Mouse (Mus musculus) T-cell, adult 2 months (primary cell): ENCODE measurements at regions not wholly inside any gene's neighbourhood (a gene's known extent, or its start where the extent isn't known, plus 50 kb on each side); places are given as distances from the start of the nearest gene placed in this dataset.

Experiments used
- DNase-seq: peaks from one replicate; pipeline ENCODE4 v3.0.0; 2022; ENCODE audit warnings: low spot score

DNA sequence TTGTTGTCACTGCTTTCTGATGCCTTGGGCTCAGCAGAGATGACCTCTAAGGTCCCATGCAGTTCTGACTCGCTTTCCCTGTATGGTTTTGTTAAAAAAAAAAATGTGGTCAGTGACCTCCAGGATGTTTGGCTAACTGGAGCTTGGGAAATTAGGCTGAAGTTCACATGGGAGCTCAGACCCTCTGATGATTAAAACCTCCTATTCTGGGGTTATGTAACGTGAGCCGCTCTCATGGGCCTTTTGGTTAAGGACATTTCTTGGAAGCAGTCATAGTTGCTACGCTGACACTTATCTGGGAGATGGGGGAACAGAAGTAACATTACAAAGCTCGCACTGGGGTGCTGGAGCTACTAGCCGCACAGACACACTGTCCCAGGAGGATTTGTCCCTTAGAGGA lies 274.9 kb downstream of the Foxo1 start:
- DNase-seq, result no peak

DNA sequence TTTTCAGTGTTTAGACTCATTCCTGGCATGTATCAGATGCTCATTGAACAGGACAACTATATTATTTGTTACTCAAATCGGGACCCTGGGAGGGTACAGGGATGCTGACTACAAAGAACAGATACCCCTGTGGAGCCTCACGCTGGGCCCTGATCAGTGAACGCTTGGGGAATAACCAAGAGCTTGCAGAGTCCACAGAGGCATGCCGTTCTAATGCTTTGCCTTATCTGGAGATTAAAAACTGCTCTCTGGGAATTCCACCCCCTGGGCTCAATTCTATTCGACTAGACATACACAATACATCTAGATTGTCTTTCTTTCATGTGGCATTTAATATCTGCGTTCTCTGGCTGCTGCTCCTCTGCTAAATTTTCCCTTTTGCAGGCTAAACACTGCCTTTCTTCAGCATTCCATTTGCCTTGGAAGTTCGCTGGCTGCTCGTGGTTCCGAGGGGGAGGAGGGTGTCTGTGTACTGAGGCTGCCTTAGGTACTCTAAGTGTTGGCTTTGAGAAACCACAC lies 272.8 kb downstream of the Foxo1 start:
- no peak for DNase-seq

DNA sequence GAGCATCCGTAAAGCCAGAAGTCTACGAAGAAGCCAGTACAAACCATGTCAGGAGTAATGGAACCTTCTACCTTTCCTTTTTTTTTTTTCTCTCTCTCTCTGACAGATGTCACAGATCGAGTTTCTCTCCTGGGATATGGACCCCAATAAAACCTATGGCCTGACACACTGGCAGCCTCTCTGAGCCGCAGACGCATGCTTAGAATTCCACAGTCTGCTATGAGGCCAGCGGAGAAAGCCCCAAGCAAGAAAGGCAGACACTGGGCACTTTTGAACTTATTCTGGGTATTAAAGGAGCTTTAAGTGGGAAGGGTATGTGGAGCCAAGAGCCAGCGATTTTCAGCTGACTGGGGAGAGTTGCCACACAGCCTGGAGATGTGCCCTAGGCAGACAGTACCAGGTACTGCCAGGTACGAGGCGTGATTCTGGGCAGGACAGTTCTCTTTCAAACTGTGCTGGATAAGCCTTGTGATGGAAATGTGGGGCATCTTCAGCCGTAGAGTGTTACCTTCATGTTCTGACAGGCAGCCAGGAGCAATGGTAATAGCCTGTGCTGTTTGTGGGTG lies 271.8 kb downstream of the Foxo1 start:
- no peak for DNase-seq

DNA sequence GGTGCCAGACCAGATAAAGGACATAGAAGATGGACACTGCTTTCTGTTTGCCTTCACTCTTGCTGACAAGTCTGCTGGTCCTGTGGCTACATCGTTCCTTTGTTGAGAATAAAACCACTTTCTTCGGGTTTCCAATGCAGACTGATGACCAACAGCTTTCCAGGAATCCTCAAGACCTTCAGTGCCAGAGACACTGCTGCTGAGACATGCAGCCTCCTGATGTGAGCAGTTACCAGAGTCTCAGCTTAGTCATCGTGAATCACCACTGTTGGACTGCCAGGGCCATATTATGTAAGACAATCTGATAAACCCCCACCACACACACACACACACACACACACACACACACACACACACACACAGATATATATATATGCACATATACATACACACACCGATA lies 270.2 kb downstream of the Foxo1 start:
- DNase-seq, result no peak

DNA sequence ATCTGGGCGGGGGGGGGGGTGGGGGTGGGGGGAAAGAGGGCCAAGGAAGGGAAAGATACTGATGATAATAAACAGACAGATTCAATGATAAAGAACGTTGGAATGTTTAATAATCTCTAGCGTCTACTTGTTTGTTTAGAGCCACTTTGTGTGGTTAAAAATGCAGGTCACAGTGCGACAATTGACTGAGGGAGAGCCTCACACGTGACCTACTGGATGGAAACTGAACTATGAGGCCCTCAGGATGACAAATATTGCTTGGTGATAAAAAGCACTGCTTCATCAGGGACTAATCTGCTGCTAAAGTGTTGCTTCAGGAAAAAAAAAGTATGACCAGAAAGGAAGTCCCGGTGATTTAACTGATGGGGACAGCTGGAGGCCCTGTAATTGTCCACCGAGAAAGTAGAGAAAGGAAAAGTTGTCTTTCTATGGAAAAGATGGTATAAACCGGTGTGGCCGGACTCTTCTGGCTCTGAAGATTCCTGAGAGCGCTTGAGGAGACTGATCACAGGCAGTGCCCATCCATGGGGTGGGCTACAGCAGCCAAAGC lies 269.3 kb downstream of the Foxo1 start:
- no peak for DNase-seq

DNA sequence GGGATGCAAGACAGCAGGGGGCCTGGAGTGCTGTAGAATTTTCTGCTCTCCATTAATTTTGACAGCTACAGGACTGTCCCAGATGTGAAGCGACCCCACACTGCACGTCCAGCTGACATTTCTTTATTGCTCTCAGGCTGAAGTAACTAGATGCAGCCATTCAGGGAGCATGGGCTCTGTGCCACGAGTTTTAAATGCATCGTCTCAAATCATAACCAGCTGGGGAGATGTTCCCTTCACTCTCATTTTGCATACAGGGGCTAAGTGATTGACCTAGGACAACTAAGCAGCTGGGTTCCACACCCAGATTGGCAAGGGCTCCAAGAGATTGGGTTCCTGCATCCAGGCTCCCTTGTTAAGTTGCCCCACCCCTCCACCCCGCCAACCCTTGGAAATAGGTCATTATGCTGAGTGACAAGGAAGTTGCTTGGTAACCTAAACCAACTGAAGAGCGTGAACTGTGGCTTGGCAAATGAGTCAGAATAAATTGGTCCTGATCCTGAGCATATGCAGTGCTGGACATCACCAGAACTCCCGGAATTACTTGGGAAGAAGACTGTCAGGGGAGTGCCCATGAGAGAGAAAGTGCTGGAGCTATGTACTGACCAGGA lies 267.4 kb downstream of the Foxo1 start:
- DNase-seq, result no peak

DNA sequence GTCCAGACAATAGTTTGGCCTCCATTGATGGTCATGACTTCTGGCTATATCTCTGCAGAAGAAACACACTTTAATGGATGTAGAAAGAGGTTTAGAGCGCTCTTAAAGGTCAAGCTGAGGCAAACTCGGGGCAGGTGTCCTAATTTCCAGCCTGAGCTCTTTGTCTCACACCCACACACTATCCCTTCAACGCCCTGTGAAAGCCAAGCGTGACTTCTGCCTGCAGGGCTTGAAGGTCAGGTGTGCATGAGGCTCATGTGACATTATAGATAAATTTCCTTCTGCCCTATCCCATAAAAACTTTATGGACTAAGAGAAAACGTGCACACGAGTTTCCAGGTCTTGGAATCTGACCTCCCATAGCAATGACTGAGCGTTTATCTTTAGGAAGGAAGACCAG lies 266.0 kb downstream of the Foxo1 start:
- no peak for DNase-seq

DNA sequence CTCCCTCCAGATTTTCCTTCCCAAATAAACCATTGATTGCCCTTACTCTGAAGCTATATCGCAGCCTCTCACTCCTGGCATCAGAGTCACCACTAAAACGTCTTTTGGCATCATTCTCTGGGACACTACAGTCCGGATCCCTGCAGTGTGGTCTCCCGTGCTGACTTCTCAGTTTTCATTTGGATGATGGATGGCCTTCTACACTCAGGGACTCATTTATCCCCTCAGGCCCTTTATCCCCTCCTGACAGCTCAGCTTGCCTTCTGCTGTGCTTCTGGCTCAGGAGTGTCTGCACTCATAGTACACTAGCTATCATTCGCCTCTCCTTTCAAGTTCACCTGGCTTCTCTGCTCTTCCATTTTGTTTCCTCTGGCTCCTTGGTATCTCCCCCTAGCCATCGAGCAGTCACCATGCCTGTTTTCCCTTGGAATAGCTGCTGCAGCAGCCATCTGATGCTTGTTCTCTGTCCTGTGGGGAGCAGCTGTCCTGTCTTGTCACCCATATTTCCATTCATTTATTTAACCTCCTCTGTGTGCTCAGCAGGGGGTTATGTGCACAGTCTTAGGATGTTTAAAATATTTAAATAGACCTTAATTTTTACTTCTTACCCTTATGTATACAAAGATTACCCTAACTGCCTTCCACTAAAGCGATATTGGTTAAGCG lies 263.7 kb downstream of the Foxo1 start:
- DNase-seq, result no peak

DNA sequence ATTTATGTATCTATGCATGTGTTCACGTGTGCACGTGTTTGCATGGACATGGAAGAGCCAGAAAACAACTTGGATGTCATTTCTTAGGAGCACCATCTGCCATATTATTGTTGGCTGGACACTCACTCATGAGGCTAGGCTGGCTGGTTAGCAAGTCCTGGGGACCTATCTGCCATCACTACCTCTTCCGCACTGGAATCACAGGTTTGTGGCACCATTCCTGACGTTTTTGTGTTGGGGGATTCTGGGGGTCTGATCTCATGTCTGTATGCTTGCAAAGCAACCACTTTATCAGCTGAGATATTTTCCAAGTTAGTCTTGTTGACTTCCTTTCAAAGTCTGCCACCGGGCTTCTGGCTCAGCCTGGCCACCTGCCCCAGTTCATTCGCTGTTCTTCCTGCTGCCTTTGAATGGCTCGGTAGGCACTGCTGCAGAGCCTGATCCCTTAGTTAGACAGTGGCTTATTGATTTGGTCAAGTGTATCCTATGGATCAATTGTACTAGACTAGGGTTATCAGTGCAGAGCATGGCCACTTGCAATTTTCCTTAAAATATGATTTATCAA lies 262.4 kb downstream of the Foxo1 start:
- no peak for DNase-seq

DNA sequence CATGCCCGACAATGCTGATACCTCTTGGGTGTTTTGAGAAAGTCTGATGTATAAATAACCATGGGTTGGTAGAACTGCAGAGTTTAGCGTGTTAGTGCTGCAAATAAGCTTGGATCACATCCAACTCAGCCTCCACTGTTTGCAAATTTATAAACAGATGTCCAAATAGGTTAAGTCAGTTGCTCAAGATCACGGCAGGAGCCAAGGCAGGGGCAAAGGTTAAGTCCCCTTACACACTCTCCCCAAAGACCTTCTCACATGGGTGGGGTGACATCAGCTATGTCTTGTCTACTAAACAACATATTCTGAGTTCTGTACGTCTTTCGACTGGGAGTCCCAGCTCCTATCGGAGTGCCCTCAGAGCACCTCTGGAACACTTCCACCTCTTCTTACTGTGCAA lies 261.0 kb downstream of the Foxo1 start:
- DNase-seq, result no peak

DNA sequence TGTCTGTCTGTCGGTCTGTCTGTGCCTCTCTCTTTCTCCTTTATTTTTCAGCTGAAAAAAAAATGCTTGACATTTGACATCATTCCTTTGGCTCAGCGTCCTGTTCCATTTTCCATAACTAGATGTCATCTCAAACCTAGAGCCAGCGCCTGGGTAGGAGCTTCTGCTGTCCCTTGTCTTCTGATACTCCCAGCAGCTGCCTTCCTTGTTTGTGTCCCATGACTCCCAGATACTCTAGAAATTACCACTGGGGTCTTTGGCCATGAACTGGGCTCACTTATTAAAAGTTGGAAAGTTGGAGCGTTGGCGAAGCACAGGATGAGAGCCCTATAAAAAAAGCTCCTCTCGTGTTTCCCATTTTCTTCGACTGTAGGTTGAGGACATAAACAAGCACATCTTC lies 260.4 kb downstream of the Foxo1 start:
- no peak for DNase-seq

DNA sequence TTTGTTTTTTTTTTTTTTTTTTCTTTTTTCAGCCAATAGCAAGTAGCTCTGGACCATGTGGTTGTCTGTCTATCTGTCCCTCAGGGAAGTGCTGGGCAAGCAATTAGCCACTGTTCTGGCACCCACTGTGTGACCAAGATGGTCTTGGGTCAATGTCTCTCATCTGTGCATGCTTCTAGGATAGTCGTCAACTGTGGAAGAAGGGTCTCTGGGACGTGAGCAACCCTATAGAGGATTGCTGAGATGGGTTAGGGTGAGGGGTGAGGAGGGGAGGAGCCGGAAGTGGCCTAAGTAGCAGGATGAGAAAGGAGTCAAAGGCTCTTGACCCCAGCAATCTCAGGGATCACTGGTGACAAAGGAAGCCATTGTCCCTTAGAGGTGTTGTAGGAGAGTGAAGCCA lies 259.6 kb downstream of the Foxo1 start:
- no peak for DNase-seq

DNA sequence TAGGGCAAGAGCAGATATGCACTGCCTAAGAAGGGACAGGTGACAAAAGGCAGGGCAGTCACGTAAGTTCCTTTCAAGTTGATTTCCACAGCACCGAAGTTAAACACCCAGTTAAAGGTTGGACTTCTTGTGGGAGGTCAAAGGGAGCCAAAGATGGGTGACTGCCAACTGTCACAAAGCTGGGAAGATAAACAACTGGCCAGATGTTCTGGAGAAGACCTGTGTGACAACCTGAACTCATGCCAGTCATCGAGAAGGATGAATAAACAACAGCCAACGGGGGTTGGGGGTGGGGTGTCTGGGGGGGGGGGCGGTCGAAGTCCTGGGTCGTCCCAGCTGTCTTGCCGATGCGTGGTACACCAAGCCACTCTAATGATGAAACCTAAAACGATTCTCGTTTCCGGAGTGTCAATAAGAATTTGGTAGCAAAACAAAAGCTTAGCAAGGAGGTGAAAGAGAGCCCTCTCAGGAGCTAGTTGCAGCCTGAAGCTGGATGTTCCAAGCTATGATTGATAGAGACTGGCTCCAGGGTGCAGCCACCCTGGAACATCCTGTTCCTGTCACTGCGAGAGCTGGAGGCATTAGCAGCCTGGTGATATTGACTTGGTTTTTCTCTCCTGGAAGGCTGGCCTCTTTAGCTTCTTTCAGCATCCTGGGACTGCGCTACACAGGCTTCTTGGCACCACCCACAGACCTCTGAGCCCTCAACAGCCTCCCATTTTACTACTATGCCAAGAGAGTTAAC lies 259.0 kb downstream of the Foxo1 start:
- DNase-seq, result no peak

DNA sequence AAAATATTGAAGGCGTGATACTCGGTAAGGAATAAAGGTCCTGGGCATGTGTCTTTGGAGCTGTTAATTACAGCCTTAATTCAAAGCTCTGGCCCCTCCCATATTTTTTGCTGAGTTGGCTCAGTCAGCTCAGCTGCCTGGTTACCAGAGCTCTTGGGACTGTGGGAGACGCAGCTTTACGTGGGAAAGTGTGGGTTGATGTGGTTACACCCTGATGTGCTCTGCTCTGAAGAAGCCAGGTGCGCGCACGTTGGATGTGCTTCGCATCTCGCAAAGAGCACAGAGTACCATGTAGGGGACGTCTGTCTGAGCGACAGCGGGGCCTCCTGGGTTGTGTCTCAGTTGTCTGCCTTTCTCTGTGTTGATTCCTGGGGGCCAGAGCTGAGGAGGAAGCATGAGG lies 254.8 kb downstream of the Foxo1 start:
- DNase-seq, result peak; percentile 40

DNA sequence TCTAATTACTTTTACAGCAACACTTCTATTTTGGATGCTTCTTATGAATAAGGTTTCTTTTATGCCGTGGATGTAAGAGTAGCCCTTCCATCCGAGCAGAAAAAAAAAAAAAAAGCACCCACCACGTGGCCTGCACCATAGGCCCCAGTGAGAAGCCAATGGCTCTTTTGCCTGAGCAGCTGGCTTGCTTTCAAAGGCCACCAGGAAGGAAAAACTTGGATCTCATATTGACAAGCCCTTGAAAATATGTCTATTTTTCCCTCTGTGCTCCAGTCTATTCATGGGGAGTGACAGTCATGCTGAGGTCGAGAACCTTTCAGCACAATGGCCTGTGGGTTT lies 252.4 kb downstream of the Foxo1 start:
- DNase-seq, result no peak

DNA sequence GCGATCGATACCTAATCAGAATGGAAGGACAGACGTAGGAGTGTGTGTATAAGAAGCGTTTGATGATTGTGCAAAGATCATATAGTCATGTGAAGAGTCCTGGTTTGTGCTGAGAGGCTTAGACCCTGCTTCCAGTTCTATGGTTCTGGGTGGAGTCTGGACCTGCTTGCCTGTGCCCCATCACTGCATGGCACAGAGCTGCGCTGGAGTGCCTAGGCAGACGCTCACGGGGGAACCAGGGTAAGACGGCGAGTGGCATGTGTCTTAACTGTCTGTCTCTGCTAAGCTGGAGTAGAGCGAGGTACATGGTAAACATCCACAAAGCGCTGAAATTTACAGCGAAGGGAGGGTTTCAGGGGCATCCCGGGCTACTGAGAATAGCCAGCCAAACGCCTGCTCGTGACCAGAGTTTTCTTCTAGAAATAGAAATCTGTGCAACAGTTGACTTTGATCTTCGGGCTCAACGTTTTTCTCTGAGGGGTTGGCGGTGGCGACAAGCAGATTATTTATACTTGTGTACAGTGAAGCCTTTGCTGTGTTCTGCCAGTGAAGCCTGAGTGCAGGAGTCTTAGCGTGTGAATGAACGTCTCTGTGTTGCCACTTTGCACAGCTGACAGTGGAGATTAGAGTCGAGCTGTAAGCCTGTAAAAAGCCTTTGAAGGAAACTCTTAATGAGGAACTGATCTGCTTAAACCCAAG lies 251.9 kb downstream of the Foxo1 start:
- DNase-seq, result no peak

DNA sequence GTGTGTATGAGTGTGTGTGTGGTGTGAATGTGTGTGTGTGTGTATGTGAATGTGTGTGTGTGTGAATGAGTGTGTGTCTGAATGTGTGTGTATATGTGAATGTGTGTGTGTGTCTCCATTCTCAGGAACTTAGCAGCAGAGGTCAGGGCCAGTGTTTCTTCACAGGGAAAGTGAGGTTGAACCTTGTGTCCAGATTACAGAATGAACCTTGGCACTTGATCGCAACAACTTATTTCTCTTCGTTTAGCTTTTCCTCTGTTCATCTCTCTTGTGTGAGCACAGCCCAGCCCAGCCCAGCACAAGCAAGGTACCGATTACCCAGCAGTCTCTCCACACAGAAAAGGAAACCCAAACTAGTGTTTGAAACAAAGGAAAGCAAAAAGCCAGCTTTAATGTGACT lies 249.7 kb downstream of the Foxo1 start:
- no peak for DNase-seq

DNA sequence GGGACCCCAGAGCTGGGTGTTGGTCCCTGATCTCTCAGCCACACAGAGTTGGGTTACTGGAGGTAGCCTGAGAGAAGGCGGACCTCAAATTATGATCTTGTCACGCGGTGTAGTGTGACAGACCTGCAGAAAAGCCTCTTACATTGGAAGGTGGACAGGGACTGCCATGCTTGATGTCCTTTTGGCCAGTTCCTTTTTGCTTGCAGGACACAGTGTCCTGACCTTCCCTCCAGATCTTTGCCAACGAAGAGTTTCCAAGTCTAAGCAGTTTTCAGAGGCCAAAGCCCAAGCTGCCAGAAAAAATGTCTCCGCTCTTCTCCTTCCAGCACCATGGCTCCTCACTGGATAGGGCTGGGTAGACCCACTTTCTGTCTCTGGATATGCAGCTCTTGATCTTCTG lies 248.6 kb downstream of the Foxo1 start:
- DNase-seq, result no peak

DNA sequence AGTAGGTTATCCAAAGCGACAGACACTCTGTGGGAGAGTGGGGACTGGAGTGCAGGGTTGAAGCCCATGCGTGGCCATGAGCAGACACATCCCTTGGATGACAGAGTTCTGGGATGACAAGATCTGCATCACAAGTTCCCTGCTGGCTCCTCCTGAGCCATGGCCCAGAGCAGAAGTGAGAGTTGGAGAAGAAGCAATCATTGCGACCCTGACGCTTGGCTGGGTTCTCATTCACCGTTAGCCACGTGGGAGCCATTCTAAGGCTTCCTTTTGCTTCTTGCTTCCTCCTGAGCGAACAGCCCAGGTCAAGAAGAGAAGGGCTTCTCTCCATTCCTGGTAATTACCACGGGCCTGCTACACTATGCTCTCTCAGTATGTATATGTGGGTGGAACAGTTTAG lies 244.6 kb downstream of the Foxo1 start:
- DNase-seq, result no peak

DNA sequence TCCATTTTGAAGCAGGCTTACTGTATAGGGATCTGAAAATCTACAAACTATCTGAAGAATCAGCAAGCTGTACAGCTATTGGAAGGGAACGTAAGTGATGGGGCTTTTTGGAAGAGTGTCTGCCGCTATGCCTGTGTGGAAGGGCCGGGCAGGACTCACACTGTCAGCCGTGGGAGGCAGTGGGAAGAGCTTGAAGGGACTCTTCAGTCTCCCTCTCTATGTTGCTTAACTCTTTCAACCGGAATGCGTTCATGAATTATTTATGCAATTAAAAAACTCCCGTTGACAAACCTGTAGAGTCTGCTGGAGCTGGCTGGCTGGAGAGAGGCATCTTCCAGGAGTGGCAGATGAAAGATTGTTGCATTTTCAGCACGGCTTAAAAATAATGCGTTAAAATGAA lies 243.4 kb downstream of the Foxo1 start:
- DNase-seq, result no peak

DNA sequence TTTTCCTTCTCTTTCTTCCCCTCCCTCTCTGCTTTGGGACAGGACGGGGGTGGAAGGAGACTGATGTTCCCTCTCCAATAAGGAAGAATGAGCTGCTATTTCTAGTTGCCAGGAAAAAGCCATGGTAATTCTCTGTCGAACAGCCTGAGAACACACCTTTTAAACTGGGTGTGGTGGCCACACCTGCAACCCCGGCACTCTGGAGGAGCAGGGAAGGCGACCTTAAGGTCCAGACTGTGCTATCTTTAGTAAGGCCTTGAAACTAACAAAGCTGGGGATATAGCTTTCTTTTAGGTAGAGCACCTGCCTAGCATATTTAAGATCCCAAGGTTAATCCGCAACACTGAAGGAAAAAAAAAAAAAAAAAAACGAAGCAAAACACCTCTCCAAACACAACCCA lies 242.7 kb downstream of the Foxo1 start:
- DNase-seq, result no peak
